Mouse (Mus musculus) embryonic facial prominence, embryonic 15.5 days (tissue): ENCODE measurements around the gene 1110059E24Rik. TPM values are rescaled to one million over a fixed set of nuclear protein-coding genes. Genes with fewer than 3 reads are reported as not detected.

Source experiments
- ATAC-seq: fragments of 200-750 bp; cut with Nextera tagmentation; 2 replicates; pipeline ENCODE4 v1.8.0; 2017; ENCODE audit warnings: low read depth, moderate TSS enrichment; ENCODE audit not compliant: insufficient number of reproducible peaks, low FRiP score, low TSS enrichment
- H3K27ac ChIP-seq: fragments of 300-500 bp; sonication (generic); replicated peaks from 2 replicates; pipeline ENCODE4 v1.5.1; 2015; ENCODE audit warnings: mild to moderate bottlenecking, inconsistent platforms
- H3K27me3 ChIP-seq: fragments of 300-500 bp; sonication (generic); 2 replicates; pipeline ENCODE4 v1.6.1; 2015; ENCODE audit warnings: inconsistent platforms
- H3K36me3 ChIP-seq: fragments of 300-500 bp; sonication (generic); 2 replicates; pipeline ENCODE4 v1.6.1; 2015; ENCODE audit warnings: mild to moderate bottlenecking, inconsistent platforms
- H3K4me1 ChIP-seq: fragments of 300-500 bp; sonication (generic); 2 replicates; pipeline ENCODE4 v1.6.1; 2015; ENCODE audit warnings: inconsistent platforms
- H3K4me2 ChIP-seq: fragments of 300-500 bp; sonication (generic); replicated peaks from 2 replicates; pipeline ENCODE4 v1.6.1; 2015; ENCODE audit warnings: mild to moderate bottlenecking, inconsistent platforms
- H3K4me3 ChIP-seq: fragments of 300-500 bp; sonication (generic); replicated peaks from 2 replicates; pipeline ENCODE4 v1.5.1; 2015; ENCODE audit warnings: mild to moderate bottlenecking, inconsistent platforms
- H3K9ac ChIP-seq: fragments of 300-500 bp; sonication (generic); 2 replicates; pipeline ENCODE4 v1.6.1; 2015; ENCODE audit warnings: inconsistent platforms
- H3K9me3 ChIP-seq: fragments of 300-500 bp; sonication (generic); replicated peaks from 2 replicates; pipeline ENCODE4 v1.6.1; 2016; ENCODE audit warnings: inconsistent platforms
- WGBS: fragments of 180-500 bp; shearing (Covaris S2); methylation state at CpG from one replicate; pipeline ENCODE4 v1.1.7; 2015; 5-methylcytosine and 5-hydroxymethylcytosine counted together
- polyA plus RNA-seq: library from polyadenylated mRNA; unstranded; fragments of >200 nt; fragmentation: Nextera tagmentation; extraction: Ambion mirVana; gene quantifications from 2 replicates; pipeline ENCODE4 v1.2.1, GENCODE M21; 2015

The 1110059E24Rik gene
- polyA plus RNA-seq, 1 experiment from 2014 or later = 46.4 TPM

- H3K9me3 ChIP-seq = no peaks in the 10 kb centered on the region
- 61% methylated on average over 3 of the region's 3 CpGs for WGBS
- H3K9ac ChIP-seq = no peak overlapping the region
- H3K4me1 ChIP-seq = no peaks in the 10 kb centered on the region
- ATAC-seq = no peak
- no peaks in the 10 kb centered on the region for H3K36me3 ChIP-seq
- no peaks in the 10 kb centered on the region for H3K27me3 ChIP-seq
- H3K4me2 ChIP-seq = no peak overlapping the region
- H3K27ac ChIP-seq = no peak overlapping the region
- no peak overlapping the region for H3K4me3 ChIP-seq
Measured at GRCm38 (mm10) chr19:21537125-21537524, 115.7 kb downstream of the 1110059E24Rik start.

Other genes with a start within 250 kb of the 1110059E24Rik start
- gene Gda, start 179.5 kb downstream of the 1110059E24Rik start, polyA plus RNA-seq = 0.42 and 0.49 TPM in 2 replicates
- 31.8 and 32.6 TPM in 2 replicates for gene Abhd17b, start 209 bp upstream of the 1110059E24Rik start, polyA plus RNA-seq
- 30.8 and 33.0 TPM in 2 replicates for gene Cemip2, start 125.4 kb upstream of the 1110059E24Rik start, polyA plus RNA-seq